Mouse (Mus musculus): ENCODE data around the gene Ccno. TPM values are rescaled to one million over a fixed set of nuclear protein-coding genes. Genes with fewer than 3 reads are reported as not detected.

The Ccno gene
- 0.38 TPM in 1 of 4 replicates, not detected in the others for total RNA-seq (2023)

DNA sequence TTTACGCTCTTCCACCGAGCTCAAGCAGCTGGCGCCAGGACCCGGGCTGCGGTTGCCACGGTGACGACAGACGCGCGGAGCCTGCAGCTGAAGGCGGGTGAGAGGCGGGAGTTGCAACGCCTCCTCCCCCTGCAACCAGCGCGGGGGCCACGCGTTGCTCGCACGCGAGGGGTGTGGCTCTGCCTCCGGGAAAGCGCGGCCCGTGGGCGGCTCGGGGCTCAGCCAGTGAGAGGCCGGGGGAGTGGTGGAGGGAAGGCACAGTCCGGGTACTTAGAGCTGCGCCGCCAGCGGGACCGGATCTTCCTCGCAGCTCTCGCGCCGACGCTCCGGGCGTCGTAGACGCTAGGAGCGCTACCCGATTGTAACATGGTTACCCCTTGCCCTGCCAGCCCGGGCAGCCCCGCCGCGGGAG lies at the start of gene Ccno:
Gene Ccno, plus strand, starts transcription at position 271 of the 412 bp plus-strand sequence.

GRCm38 (mm10) chr13:112993531-112994152 lies 6.0 kb downstream of the Ccno start, which contains the start of gene Mcidas:
Gene Mcidas (plus strand): TSS chr13:112993845.

DNA sequence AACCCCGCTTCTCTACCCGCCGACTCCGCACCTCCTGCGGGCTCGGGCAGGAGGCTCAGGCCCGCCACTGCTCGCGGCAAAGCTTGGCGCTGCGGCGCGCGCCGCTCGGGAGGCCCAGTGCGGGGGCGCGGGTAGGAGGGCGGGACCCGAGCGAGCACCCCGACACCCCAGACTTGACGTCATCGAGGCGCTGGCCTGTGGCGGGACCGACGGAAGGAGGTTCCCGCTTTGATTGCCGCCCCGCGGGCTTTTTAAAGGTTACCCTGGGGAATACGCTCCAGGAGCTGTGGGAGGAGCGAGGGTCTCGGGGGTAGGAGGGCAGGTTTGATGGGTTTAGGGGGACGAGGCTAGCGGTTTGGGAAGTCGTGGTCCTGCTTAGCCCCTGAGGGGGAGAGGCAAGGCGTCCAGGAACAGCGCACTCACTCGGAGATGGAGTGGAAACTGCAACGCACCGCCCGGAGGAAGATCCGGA lies 47.4 kb downstream of the Ccno start, which contains the start of gene Cdc20b:
Gene Cdc20b, plus strand, starts transcription at position 162 of the 472 bp plus-strand sequence.

Other genes with a start within 250 kb of the Ccno start
- 0.72 to 0.78 TPM in 2 of 4 replicates, not detected in the others for gene Plpp1, start 187.0 kb upstream of the Ccno start, total RNA-seq (2023)
- 58.5 to 69.5 TPM (median 61.5 TPM) in 4 replicates for gene Mtrex, start 60.4 kb upstream of the Ccno start, total RNA-seq (2023)
- gene Dhx29, start 60.3 kb upstream of the Ccno start, total RNA-seq (2023), result 22.0 to 24.5 TPM (median 23.0 TPM) in 4 replicates
- not detected in 4 replicates for gene Mcidas, start 6.0 kb downstream of the Ccno start, total RNA-seq (2023)
- gene Cdc20b, start 47.3 kb downstream of the Ccno start, total RNA-seq (2023), result not detected in 4 replicates
- gene Gpx8, start 58.6 kb downstream of the Ccno start, total RNA-seq (2023), result not detected in 4 replicates
- 1.3 TPM in 1 of 4 replicates, not detected in the others for gene Gzma, start 113.2 kb downstream of the Ccno start, total RNA-seq (2023)
- not detected in 4 replicates for gene Esm1, start 221.9 kb downstream of the Ccno start, total RNA-seq (2023)
- not detected in 4 replicates for gene Gzmk, start 238.1 kb downstream of the Ccno start, total RNA-seq (2023)

Measured in B cell, adult 62 days (primary cell).